Mouse (Mus musculus): ENCODE measurements at regions not wholly inside any gene's neighbourhood (a gene's known extent, or its start where the extent isn't known, plus 50 kb on each side); places are given as distances from the start of the nearest gene placed in this dataset.

- H3K27me3 ChIP-seq (ENCODE audit: control insufficient read depth, insufficient read depth, low read length): no peaks in the 10 kb centered on the region
- no peak for ATAC-seq (replicated peaks; ENCODE audit: extremely low read depth, insufficient read depth, low FRiP score)
- no peak overlapping the region for H3K4me3 ChIP-seq (ENCODE audit: low read length)
- no peak overlapping the region for H3K27ac ChIP-seq (ENCODE audit: low read length)
- H3K9ac ChIP-seq (ENCODE audit: low read length): no peak overlapping the region
- no peak overlapping the region for H3K4me2 ChIP-seq (ENCODE audit: low read depth, low read length)
- H3K4me1 ChIP-seq (ENCODE audit: control insufficient read depth, insufficient read depth, low read length): peaks cover 4% of the 10 kb centered on the region; the same call in 1 of the 2 replicates
- no peaks in the 10 kb centered on the region for H3K9me3 ChIP-seq (replicated peaks; ENCODE audit: control insufficient read depth, low read length)
- WGBS: 47% methylated on average over 3 of the region's 3 CpGs
- H3K36me3 ChIP-seq (ENCODE audit: control insufficient read depth, insufficient read depth): no peaks in the 10 kb centered on the region
Observed at GRCm38 (mm10) chr6:147744081-147744480, 268.5 kb downstream of the Ccdc91 start.

GRCm38 (mm10) chr6:147745690-147746089, 270.1 kb downstream of the Ccdc91 start:
- H3K4me1 ChIP-seq (ENCODE audit: control insufficient read depth, insufficient read depth, low read length): no peaks in the 10 kb centered on the region; the same call in 1 of the 2 replicates
- H3K36me3 ChIP-seq (ENCODE audit: control insufficient read depth, insufficient read depth): no peaks in the 10 kb centered on the region
- no peak for ATAC-seq (replicated peaks; ENCODE audit: extremely low read depth, insufficient read depth, low FRiP score)
- no peak overlapping the region for H3K27ac ChIP-seq (ENCODE audit: low read length)
- H3K27me3 ChIP-seq (ENCODE audit: control insufficient read depth, insufficient read depth, low read length): no peaks in the 10 kb centered on the region
- 73% methylated on average over 2 of the region's 2 CpGs for WGBS
- no peak overlapping the region for H3K4me3 ChIP-seq (ENCODE audit: low read length)
- no peak overlapping the region for H3K4me2 ChIP-seq (ENCODE audit: low read depth, low read length)
- no peak overlapping the region for H3K9ac ChIP-seq (ENCODE audit: low read length)
- H3K9me3 ChIP-seq (replicated peaks; ENCODE audit: control insufficient read depth, low read length): no peaks in the 10 kb centered on the region

- Histone ChIP-seq H3K27me3 (ENCODE audit: control insufficient read depth, insufficient read depth, low read length) (no peaks in the 10 kb centered on the region), H3K4me2 (ENCODE audit: low read depth, low read length) (no peak overlapping the region), H3K9me3 (replicated peaks; ENCODE audit: control insufficient read depth, low read length) (no peaks in the 10 kb centered on the region), H3K4me1 (ENCODE audit: control insufficient read depth, insufficient read depth, low read length) (peaks cover 2% of the 10 kb centered on the region; the same call in 1 of the 2 replicates), H3K36me3 (ENCODE audit: control insufficient read depth, insufficient read depth) (no peaks in the 10 kb centered on the region), H3K4me3 (ENCODE audit: low read length) (no peak overlapping the region), H3K27ac (ENCODE audit: low read length) (no peak overlapping the region), H3K9ac (ENCODE audit: low read length) (no peak overlapping the region)
- ATAC-seq (replicated peaks; ENCODE audit: extremely low read depth, insufficient read depth, low FRiP score): no peak
Observed at GRCm38 (mm10) chr6:147747945-147748344, 272.3 kb downstream of the Ccdc91 start.

- 27% methylated on average over 2 of the region's 2 CpGs for WGBS
- no peak overlapping the region for H3K9ac ChIP-seq (ENCODE audit: low read length)
- H3K4me3 ChIP-seq (ENCODE audit: low read length): no peak overlapping the region
- H3K4me1 ChIP-seq (ENCODE audit: control insufficient read depth, insufficient read depth, low read length): peaks cover 2% of the 10 kb centered on the region; the same call in 1 of the 2 replicates
- H3K4me2 ChIP-seq (ENCODE audit: low read depth, low read length): no peak overlapping the region
- peak overlapping the region; percentile 43 for H3K27ac ChIP-seq (ENCODE audit: low read length)
- no peaks in the 10 kb centered on the region for H3K9me3 ChIP-seq (replicated peaks; ENCODE audit: control insufficient read depth, low read length)
- no peaks in the 10 kb centered on the region for H3K27me3 ChIP-seq (ENCODE audit: control insufficient read depth, insufficient read depth, low read length)
- ATAC-seq (replicated peaks; ENCODE audit: extremely low read depth, insufficient read depth, low FRiP score): peak; percentile 88
- no peaks in the 10 kb centered on the region for H3K36me3 ChIP-seq (ENCODE audit: control insufficient read depth, insufficient read depth)
Observed at GRCm38 (mm10) chr6:147752301-147752700, 276.7 kb downstream of the Ccdc91 start.

GRCm38 (mm10) chr6:147753828-147754227, 278.2 kb downstream of the Ccdc91 start:
- no peaks in the 10 kb centered on the region for H3K27me3 ChIP-seq (ENCODE audit: control insufficient read depth, insufficient read depth, low read length)
- no peak overlapping the region for H3K9ac ChIP-seq (ENCODE audit: low read length)
- H3K4me2 ChIP-seq (ENCODE audit: low read depth, low read length): no peak overlapping the region
- H3K4me1 ChIP-seq (ENCODE audit: control insufficient read depth, insufficient read depth, low read length): peaks cover 2% of the 10 kb centered on the region; the same call in 1 of the 2 replicates
- H3K36me3 ChIP-seq (ENCODE audit: control insufficient read depth, insufficient read depth): no peaks in the 10 kb centered on the region
- 82% methylated on average over 2 of the region's 2 CpGs for WGBS
- H3K27ac ChIP-seq (ENCODE audit: low read length): no peak overlapping the region
- H3K9me3 ChIP-seq (replicated peaks; ENCODE audit: control insufficient read depth, low read length): no peaks in the 10 kb centered on the region
- no peak for ATAC-seq (replicated peaks; ENCODE audit: extremely low read depth, insufficient read depth, low FRiP score)
- H3K4me3 ChIP-seq (ENCODE audit: low read length): no peak overlapping the region

GRCm38 (mm10) chr6:147755750-147756523, 280.3 kb downstream of the Ccdc91 start:
- WGBS: 80% methylated on average over 7 of the region's 7 CpGs
- Histone ChIP-seq H3K9ac (ENCODE audit: low read length) (no peak overlapping the region), H3K36me3 (ENCODE audit: control insufficient read depth, insufficient read depth) (no peaks in the 10 kb centered on the region), H3K4me1 (ENCODE audit: control insufficient read depth, insufficient read depth, low read length) (peaks cover 2% of the 10 kb centered on the region; the same call in 1 of the 2 replicates), H3K4me2 (ENCODE audit: low read depth, low read length) (no peak overlapping the region), H3K27ac (ENCODE audit: low read length) (no peak overlapping the region), H3K27me3 (ENCODE audit: control insufficient read depth, insufficient read depth, low read length) (no peaks in the 10 kb centered on the region), H3K9me3 (replicated peaks; ENCODE audit: control insufficient read depth, low read length) (no peaks in the 10 kb centered on the region), H3K4me3 (ENCODE audit: low read length) (no peak overlapping the region)
- no peak for ATAC-seq (replicated peaks; ENCODE audit: extremely low read depth, insufficient read depth, low FRiP score)

- Histone ChIP-seq H3K27me3 (ENCODE audit: control insufficient read depth, insufficient read depth, low read length) (no peaks in the 10 kb centered on the region), H3K4me2 (ENCODE audit: low read depth, low read length) (no peak overlapping the region), H3K36me3 (ENCODE audit: control insufficient read depth, insufficient read depth) (no peaks in the 10 kb centered on the region), H3K4me3 (ENCODE audit: low read length) (no peak overlapping the region), H3K9me3 (replicated peaks; ENCODE audit: control insufficient read depth, low read length) (no peaks in the 10 kb centered on the region), H3K4me1 (ENCODE audit: control insufficient read depth, insufficient read depth, low read length) (no peaks in the 10 kb centered on the region), H3K9ac (ENCODE audit: low read length) (no peak overlapping the region), H3K27ac (ENCODE audit: low read length) (no peak overlapping the region; the same call in 1 of the 2 replicates)
- ATAC-seq (replicated peaks; ENCODE audit: extremely low read depth, insufficient read depth, low FRiP score): no peak
- 61% methylated on average over 7 of the region's 7 CpGs for WGBS
Observed at GRCm38 (mm10) chr6:147759485-147759884, 283.9 kb downstream of the Ccdc91 start.

- no peak overlapping the region for H3K27ac ChIP-seq (ENCODE audit: low read length)
- ATAC-seq (replicated peaks; ENCODE audit: extremely low read depth, insufficient read depth, low FRiP score): peak; percentile 37; the same call in 1 of the 2 replicates
Observed at GRCm38 (mm10) chr6:147760113-147760512, 284.5 kb downstream of the Ccdc91 start.

GRCm38 (mm10) chr6:147765241-147765640, 281.8 kb upstream of the Far2 start:
- Histone ChIP-seq H3K9ac (ENCODE audit: low read length) (no peak overlapping the region), H3K9me3 (replicated peaks; ENCODE audit: control insufficient read depth, low read length) (no peaks in the 10 kb centered on the region), H3K27me3 (ENCODE audit: control insufficient read depth, insufficient read depth, low read length) (no peaks in the 10 kb centered on the region), H3K27ac (ENCODE audit: low read length) (no peak overlapping the region), H3K4me1 (ENCODE audit: control insufficient read depth, insufficient read depth, low read length) (no peaks in the 10 kb centered on the region), H3K4me3 (ENCODE audit: low read length) (no peak overlapping the region), H3K4me2 (ENCODE audit: low read depth, low read length) (no peak overlapping the region), H3K36me3 (ENCODE audit: control insufficient read depth, insufficient read depth) (no peaks in the 10 kb centered on the region)
- ATAC-seq (replicated peaks; ENCODE audit: extremely low read depth, insufficient read depth, low FRiP score): no peak
- WGBS: 48% methylated on average over 1 of the region's 1 CpGs

More at GRCm38 (mm10) chr6:147760113-147760512, 284.5 kb downstream of the Ccdc91 start:
- Histone ChIP-seq H3K4me2 (ENCODE audit: low read depth, low read length) (no peak overlapping the region), H3K4me1 (ENCODE audit: control insufficient read depth, insufficient read depth, low read length) (no peaks in the 10 kb centered on the region), H3K27me3 (ENCODE audit: control insufficient read depth, insufficient read depth, low read length) (no peaks in the 10 kb centered on the region), H3K4me3 (ENCODE audit: low read length) (no peak overlapping the region), H3K9ac (ENCODE audit: low read length) (no peak overlapping the region), H3K36me3 (ENCODE audit: control insufficient read depth, insufficient read depth) (no peaks in the 10 kb centered on the region), H3K9me3 (replicated peaks; ENCODE audit: control insufficient read depth, low read length) (no peaks in the 10 kb centered on the region)
- WGBS: 29% methylated on average over 2 of the region's 2 CpGs

All from heart, embryonic 16.5 days (tissue).